Mouse (Mus musculus) bone marrow macrophage, adult 2 months (primary cell): Measurements from ENCODE around the gene Lrrc75b. TPM values are rescaled to one million over a fixed set of nuclear protein-coding genes. Genes with fewer than 3 reads are reported as not detected.
A peak's percentile ranks its signal among the peaks of the same experiment; 100 is the strongest.

Source experiments
- H3K27ac ChIP-seq: 2 replicates; pipeline ENCODE4 v1.5.1; 2012; ENCODE audit warnings: low read depth, low read length; ENCODE audit not compliant: insufficient read depth
- H3K4me1 ChIP-seq: 2 replicates; pipeline ENCODE4 v1.6.1; 2012; ENCODE audit warnings: low read length; ENCODE audit not compliant: control insufficient read depth, insufficient read depth
- H3K4me3 ChIP-seq: 2 replicates; pipeline ENCODE4 v1.5.1; 2012; ENCODE audit warnings: mild to moderate bottlenecking, low read length, moderate library complexity; ENCODE audit not compliant: insufficient read depth
- CTCF ChIP-seq: IDR thresholded peaks from 2 replicates; pipeline ENCODE4 v1.5.1; 2012; ENCODE audit warnings: low read depth, mild to moderate bottlenecking, low read length, moderate library complexity
- POLR2A ChIP-seq: IDR thresholded peaks from 2 replicates; pipeline ENCODE4 v1.6.1; 2012; ENCODE audit warnings: mild to moderate bottlenecking, low read depth, low read length, borderline replicate concordance
- polyA plus RNA-seq: library from polyadenylated mRNA; stranded (reverse); fragments of >200 nt; gene quantifications from 2 replicates; pipeline ENCODE4 v1.2.4, GENCODE M21; 2012; ENCODE audit not compliant: missing spikeins, insufficient read depth, insufficient read length

The Lrrc75b gene
- polyA plus RNA-seq, 1 experiment, result not detected

DNA sequence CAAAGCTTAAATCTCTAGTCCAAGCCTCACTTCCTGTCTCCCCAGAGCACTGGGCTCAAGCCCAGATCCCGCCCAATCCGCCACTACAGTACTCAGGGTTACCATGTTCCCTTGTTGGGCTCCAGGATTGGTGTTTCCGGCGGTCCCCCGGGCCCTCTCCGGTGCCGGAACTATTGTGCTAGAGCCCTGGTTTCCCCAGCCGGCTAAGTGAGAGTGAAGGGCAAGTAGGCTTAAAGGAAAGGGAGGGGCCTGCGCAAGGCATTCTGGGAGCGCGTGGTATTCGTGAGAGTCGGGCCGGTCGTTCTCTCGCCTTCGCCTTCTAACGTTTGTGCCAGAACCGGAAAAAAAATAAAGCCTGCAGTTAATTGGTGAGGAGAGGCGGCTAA lies 42.4 kb downstream of the Lrrc75b start, which contains the start of gene Gucd1:
Gene Gucd1 (minus strand): TSS at position 215 of the 386 bp plus-strand sequence.
- Histone ChIP-seq H3K4me3 (peak within 1 kb of the TSS; percentile 78), H3K4me1 (peaks cover 42% of the 10 kb centered on the region), H3K27ac (peak within 1 kb of the TSS; percentile 97)
- no peak for TF ChIP-seq POLR2A
- no peak for TF ChIP-seq CTCF

DNA sequence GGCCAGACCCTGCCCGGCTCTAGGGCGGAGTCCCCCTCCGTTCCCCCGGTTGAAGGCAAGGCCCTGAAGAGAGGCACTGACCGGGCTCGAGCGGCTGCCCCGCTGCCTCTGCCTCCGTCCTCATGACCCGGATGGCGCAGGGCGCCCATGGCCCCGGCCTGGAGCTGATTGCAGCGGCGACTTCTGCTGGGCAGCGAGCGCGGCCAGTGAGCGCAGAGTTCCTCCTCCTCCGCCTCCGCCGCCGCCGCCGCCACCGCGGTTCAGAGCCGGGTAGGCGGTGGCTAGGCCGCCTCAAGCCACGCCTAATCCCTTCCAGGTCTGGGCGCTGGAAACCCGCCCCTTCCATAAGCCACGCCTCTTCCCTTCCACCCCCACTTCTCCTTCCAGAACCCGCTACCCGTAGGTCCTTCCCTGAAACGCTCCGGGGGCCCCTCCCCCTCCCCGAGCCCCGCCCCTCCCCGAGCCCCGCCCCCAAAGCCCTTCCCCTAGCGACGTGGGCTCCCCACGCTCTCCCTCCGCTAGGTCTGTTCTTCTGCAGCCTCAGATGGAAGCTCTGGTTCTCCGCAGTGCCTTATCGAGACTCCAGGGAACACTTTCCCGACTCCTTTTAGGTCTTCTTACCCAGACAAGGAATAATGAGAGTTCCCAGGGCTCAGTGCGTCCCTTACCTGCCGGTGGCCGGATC lies 42.9 kb downstream of the Lrrc75b start, which contains the start of gene Snrpd3:
Gene Snrpd3 (plus strand): TSS at position 479 of the 685 bp plus-strand sequence.
- peak within 1 kb of the TSS; percentile 97 for H3K27ac ChIP-seq
- TF ChIP-seq CTCF, result no peak
- TF ChIP-seq POLR2A, result no peak
- H3K4me3 ChIP-seq, result peak within 1 kb of the TSS; percentile 78
- H3K4me1 ChIP-seq, result peaks cover 46% of the 10 kb centered on the region

DNA sequence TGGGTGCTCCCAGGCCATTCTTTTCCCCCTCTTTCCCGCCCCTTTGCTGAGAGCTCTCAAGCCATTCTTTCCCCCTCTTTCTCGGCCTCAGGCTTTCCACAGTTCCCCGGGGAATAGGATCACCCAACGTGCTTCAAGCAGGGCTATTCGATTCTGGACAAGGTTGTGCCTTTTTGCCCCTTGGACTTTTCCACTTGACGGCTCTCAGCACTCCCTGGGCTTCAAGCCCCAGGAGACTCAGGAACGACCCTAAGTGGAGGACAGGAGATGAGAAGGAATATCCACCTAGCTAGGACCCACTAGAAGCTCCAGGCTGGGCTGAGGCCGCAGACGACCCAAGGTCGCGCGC lies 43.4 kb downstream of the Lrrc75b start:
- Histone ChIP-seq H3K4me1 (peaks cover 50% of the 10 kb centered on the region), H3K4me3 (peak overlapping the region; percentile 71), H3K27ac (peak overlapping the region; percentile 63)
- no peak for TF ChIP-seq CTCF
- TF ChIP-seq POLR2A, result no peak

DNA sequence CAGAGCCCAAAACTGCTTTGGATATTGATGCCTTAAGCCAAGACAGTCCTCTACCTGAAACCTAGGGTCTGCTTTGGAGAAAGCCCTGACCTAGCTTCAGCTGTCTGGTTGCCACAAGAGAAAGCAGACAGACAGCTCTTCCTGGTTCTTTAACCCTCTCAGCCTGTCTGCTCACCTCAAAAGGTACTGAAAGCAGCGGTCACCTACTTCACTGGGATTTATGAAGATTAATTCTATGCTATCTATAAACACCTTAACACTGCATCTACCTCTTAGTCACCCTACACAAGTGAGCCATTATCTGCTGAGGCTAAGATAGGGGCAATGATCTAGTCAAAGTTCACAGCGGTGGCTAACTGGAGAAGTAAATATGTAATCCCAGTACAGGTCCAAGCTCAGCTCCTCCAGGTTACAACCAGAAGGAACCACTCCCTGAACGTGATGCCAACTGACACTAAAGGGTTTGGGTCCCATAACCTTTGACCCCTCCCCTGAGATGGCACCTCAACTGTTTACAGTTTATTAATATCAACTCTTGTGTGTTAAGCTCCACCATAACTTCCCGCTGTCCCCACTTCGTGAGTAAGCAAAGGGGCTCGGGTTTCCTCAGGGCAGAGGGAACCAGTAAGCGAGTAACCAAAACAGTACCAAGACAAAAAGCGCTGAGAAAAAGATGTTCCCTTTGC lies 43.9 kb downstream of the Lrrc75b start:
- no peak for TF ChIP-seq CTCF
- TF ChIP-seq POLR2A, result no peak
- peaks cover 50% of the 10 kb centered on the region for H3K4me1 ChIP-seq
- H3K27ac ChIP-seq, result no peak overlapping the region
- peak overlapping the region; percentile 71 for H3K4me3 ChIP-seq

DNA sequence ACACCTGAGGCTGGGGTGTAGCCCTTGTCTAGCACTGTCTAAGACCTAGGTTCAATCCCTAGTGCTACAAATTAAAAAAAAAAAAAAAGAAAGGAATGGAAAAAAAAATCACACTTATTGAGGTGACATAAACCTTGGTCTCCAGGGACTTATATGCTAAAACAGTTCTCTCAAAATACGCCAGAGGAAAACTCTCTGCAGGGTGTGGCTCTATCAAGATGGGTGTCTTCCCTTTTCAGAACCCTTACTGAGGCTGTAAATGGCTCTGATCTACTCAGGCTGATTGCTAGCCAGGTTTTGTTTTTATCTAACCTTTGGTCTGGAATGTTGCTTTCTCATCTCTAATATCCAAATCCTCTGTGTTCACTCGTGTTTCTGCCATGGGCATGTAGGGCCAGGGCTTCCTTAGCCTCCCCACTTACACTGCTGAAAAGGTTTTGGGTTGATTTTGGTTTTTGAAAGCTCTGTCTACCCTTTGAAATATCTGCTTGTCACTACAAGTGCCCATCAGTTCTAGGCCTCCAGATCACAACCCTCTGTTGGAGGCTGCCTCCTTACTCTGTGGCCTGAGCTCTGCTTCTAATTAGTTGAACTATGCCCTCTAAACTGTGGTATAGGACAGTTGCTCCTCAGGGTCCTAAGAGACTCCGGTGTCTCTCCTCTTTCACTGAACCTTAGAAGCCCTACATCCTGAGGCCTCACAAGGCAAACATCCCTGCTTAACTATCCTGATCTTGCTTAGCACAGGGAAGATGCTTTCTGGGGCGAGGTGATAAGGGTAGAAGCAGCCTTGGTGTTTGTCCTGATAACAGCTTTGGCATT lies 44.7 kb downstream of the Lrrc75b start:
- no peak for TF ChIP-seq POLR2A
- no peak for TF ChIP-seq CTCF
- no peak overlapping the region for H3K27ac ChIP-seq
- H3K4me3 ChIP-seq, result no peak overlapping the region
- H3K4me1 ChIP-seq, result peaks cover 45% of the 10 kb centered on the region

DNA sequence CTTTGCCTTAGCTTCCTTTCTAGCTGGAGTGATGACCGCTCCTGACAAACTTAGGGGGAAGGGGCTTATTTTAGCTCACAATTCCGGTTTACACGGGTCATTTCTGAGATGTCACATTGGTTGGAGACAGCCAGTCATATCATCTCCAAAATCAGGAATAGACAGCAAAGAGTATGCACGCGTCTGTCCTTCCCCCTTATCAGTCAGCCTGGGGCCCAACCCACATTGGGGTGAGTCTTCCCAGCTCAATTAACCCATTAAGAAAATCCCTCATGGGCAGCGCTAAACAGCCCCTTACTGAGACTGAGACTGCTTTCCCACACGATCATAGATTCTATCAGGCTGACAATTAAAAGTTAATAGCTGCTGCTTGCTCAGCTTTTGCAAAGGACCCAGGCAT lies 45.8 kb downstream of the Lrrc75b start:
- H3K4me3 ChIP-seq, result no peak overlapping the region
- peaks cover 36% of the 10 kb centered on the region for H3K4me1 ChIP-seq
- TF ChIP-seq POLR2A (no peak), CTCF (no peak)
- no peak overlapping the region for H3K27ac ChIP-seq

DNA sequence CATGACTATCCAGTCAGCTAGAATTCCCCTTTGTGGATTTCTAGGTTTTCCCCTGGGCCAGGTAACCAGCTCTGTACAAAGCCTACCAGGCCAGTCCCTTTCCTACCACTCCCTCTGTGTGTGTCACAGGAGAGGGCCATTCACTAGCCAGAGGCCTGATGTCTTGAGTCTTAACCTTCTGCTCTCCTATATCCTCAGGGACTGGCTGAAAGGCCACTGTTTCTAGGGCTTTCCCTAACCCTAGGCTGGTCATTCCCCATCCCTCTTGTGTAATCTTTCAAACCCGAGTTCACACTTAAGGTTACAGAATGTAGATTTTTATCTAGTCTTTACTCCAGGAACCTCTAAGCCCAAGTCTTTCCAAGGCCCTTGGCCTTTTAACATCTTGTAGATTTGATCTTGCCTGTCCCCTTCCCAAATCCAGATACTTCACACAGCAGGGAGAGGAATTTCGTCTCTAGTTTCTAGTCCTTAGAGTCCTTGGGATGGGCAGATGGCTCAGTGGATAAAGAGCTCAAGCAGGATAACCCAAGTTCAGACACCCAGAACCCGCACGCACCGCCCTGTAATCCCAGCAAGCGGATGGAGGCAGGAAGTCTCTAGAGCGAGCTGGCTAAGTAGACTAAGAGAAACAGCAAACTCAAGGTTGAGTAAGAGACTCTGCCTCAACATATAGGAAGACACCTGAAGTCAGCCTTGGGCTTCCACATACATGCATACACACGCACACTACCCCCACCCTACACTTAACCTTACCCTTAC lies 46.6 kb downstream of the Lrrc75b start:
- no peak overlapping the region for H3K4me3 ChIP-seq
- no peak overlapping the region for H3K27ac ChIP-seq
- TF ChIP-seq CTCF (no peak), POLR2A (no peak)
- H3K4me1 ChIP-seq, result peaks cover 31% of the 10 kb centered on the region

DNA sequence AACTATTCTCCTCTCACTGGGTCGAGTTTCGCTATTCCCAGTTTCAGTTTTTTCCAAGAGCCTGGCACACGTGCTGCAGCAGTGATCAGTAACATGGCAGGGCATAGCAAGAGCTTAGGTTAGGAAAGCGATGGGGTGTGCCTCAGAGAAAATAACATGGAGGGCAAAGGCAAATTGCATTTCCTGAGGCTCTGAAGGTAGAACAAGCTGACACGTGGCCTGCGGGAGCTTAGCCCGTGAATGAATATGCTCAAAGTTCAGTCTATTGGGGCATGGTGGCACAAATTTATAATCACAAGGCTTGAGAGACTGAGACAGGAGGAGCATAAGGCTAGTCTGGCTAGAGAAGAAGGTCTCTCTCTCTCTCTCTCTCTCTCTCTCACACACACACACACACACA lies 47.3 kb downstream of the Lrrc75b start:
- Histone ChIP-seq H3K27ac (no peak overlapping the region), H3K4me1 (peaks cover 31% of the 10 kb centered on the region), H3K4me3 (no peak overlapping the region)
- TF ChIP-seq POLR2A (no peak), CTCF (no peak)

DNA sequence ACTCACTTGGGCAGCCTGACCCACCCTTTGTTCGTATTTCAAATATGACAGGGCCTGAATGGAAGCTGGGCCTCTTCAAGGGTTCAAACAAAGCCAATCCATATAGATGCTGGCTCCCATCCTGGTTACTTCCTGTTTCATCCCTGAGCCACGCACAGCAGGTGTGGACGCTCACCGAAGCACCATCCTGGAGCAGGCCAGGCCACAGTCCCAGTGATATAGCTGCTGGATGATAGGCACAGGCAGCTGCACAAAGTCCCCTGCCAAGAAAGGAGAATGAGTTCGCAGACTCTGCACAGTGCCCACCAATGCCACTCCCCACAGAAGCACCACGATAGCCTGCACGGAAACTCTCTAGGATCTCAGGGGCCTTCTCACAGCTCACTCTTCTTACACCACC lies 48.2 kb downstream of the Lrrc75b start:
- Histone ChIP-seq H3K4me3 (no peak overlapping the region), H3K27ac (no peak overlapping the region), H3K4me1 (peaks cover 31% of the 10 kb centered on the region)
- TF ChIP-seq CTCF, result no peak
- TF ChIP-seq POLR2A, result no peak

DNA sequence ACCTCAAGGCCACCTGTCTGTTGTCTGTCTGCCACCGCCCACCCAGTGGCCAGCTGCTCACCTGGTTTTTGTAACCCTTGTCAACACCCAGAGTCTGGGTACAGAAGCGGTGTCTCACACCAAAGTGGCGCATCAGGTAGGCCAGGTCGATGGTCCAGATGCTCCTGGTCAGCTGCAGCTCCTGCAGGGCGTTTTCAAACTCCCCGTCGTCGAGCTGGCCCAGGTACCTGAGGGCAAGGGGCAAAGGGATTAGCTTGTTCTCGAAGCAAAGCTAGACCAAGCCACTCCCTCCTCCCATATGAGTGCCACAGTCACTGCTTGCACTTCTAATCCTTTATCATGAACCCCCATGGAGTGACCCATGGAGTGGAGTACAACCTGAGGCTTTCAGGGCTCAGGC lies 49.1 kb downstream of the Lrrc75b start:
- no peak overlapping the region for H3K27ac ChIP-seq
- no peak overlapping the region for H3K4me3 ChIP-seq
- peaks cover 30% of the 10 kb centered on the region for H3K4me1 ChIP-seq
- TF ChIP-seq CTCF (no peak), POLR2A (no peak)
